Mouse (Mus musculus) gastrocnemius, adult 18-20 months (tissue): Measurements from ENCODE around the gene Rapgef3. TPM values are rescaled to one million over a fixed set of nuclear protein-coding genes. Genes with fewer than 3 reads are reported as not detected.

Experiments used
- DNase-seq: peaks from one replicate; pipeline ENCODE4 v3.0.0; 2021; ENCODE audit warnings: low spot score
- total RNA-seq, 2 experiments: library from RNA; stranded (reverse); gene quantifications; 2 replicates each; pipeline ENCODE4 v1.2.3; 2021

Gene Rapgef3
- total RNA-seq, 2 experiments from 2014 or later, result 6.6 to 9.0 TPM

GRCm38 (mm10) chr15:97723536-97724345, 44.0 kb downstream of the Rapgef3 start:
- no peak for DNase-seq

GRCm38 (mm10) chr15:97721008-97721701, 46.6 kb downstream of the Rapgef3 start:
- DNase-seq, result no peak

- no peak for DNase-seq
Observed at GRCm38 (mm10) chr15:97720026-97720675, 47.6 kb downstream of the Rapgef3 start.

- DNase-seq, result no peak
Observed at GRCm38 (mm10) chr15:97719494-97719893, 48.3 kb downstream of the Rapgef3 start.

GRCm38 (mm10) chr15:97718535-97719155, 49.1 kb downstream of the Rapgef3 start:
- no peak for DNase-seq

DNA sequence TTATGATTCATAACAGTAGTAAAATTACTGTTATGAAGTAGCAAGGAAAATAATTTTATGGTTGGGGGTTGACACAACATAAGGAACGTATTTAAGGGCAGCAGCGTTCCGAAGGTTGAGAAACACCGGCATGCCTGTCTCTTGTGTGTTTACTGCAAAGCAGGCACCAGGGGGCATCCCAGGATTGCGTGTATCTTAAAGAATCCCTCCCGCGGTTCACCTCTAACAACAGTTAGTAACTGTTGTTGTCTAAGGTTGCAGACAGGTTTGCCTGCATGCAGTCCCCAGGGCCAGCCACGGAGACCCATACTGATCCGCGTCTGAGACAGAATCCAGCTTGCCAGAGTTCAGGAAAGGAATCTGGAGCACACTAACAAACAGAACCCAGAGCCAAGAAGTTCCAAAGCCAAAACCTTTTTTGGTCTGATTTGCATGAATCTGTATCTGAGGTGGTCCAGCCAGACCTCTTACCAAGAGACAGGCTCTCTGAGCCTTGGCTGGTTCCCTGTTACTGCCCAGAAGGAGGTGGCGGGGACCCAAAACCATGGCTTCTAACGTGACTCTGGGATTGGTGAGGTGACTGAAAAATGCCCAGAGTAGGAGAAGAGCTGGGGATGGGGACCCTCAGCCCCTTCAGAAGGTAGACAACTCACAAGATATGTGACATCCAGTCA, 49.8 kb downstream of the Rapgef3 start:
- peak; percentile 63 for DNase-seq

GRCm38 (mm10) chr15:97716782-97717181, 51.0 kb downstream of the Rapgef3 start:
- DNase-seq, result no peak

DNA sequence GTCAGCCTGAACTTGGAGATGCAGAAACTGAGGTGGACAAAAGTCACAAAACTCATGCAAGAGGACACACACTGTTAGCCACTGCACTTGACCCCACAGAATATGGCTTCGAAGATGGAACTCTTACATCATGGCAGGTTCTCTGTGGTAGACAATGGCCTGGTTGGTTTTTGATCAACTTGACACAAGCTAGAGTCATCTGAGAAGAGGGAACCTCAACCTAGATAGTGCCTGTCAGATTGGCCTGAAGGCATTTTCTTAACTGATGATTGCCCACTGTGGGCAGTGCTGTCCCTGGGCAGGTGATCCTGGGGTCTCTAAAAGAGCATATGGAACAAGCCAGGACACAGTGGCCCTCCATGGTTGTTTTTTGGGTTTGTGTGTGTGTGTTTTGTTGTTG, 52.0 kb downstream of the Rapgef3 start:
- DNase-seq, result no peak

GRCm38 (mm10) chr15:97715083-97715482, 52.7 kb downstream of the Rapgef3 start:
- DNase-seq, result no peak

DNA sequence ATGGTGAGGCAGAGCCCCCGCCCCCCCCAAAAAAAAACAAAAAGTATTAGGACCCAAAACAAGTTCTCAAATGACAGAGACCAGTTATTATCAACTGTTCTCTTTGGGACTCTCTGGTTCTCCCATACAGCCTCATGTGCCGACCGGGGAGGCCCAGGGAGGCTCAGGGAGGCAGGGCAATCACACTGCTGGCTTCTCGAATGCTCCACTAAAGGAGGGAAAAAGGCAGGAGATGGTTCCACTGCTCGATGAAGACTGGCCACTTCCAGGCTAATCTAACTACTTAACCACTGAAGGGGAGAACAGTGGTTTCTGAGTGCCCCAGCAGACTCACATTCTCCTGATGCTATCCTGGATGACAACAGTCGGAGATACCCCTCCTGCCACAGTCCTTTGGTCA, 55.2 kb downstream of the Rapgef3 start:
- no peak for DNase-seq

DNA sequence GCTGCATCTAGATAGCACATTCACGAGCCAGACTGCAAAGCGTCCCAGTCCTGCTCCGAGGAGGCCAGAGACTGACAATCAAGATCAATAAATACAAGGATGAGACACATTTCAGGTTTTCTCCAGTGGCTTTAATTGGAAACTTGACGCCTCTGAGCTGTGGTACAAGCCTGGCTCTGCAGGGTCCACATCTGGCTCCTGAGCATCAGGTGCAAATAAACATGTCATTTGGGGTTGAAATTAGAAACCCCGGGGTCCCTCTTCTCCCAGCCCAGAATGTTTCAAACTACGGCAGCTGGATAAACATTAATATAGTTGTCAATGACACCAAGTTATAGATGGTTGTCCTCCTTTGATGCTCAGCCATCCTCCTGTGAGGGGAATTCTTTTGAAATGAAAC, 56.9 kb downstream of the Rapgef3 start:
- DNase-seq, result no peak

DNA sequence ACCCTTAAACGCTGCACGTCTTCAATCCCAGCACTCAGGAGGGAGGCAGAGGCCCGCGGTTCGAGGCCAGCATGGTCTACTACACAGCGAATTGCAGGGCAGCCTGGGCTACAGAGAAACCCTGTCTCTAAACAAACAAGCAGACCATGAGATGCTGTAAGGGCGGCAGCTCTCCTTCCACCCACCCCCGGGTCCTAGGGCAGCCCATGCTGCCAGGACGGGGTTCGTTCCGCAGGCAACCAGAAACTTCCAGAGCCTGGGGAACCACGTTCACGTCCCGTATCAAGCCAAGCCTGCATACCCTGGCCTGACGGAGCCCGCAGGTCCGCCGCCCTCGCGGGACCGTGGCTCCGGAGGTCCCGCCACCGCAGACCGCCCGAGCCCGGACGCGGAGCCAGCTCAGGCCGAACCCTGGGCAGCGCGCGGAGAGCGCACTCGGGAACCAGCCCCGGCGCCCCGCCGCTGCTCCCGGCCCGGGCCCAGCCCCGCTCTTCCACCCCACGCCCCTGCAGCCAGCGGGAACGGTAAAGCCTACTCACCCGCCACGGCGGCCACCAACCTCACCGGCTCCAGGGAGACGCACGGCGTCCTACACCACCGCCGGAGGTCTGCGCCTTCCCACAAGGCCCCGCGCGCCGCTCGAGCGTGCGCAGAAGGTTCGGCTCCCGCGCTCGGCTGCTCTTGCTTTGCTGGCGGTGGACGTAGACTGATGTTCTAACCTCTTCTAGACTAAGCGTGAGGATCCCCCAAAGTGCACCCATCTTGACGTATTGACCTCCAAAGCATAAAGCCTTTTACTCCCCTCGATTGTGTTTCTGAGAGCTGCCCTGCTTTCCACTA, 62.3 kb downstream of the Rapgef3 start, which contains the start of gene Rpap3:
Rpap3 (minus strand) TSS at position 615 of the 840 bp plus-strand sequence.
- DNase-seq, result peak; percentile 85

- DNase-seq, result no peak
Observed at GRCm38 (mm10) chr15:97696616-97697015, 71.2 kb downstream of the Rapgef3 start.

Other genes with a start within 250 kb of the Rapgef3 start
- 10 to 100 TPM; 12.0 to 14.0 TPM for gene Rpap3, start 62.1 kb downstream of the Rapgef3 start, total RNA-seq
- under 1 TPM; 0.34 to 0.45 TPM for gene Endou, start 36.6 kb downstream of the Rapgef3 start, total RNA-seq
- gene Slc48a1, start 10.5 kb upstream of the Rapgef3 start, total RNA-seq, result 10 to 100 TPM; 45.0 to 48.7 TPM
- 10 to 100 TPM in 1 of 2 experiments, 1 to 10 TPM in 1; 6.2 to 10.3 TPM for gene Hdac7, start 76.5 kb upstream of the Rapgef3 start, total RNA-seq
- gene Vdr, start 142.7 kb upstream of the Rapgef3 start, total RNA-seq, result under 1 TPM; 0.09 TPM
- gene Tmem106c, start 196.2 kb upstream of the Rapgef3 start, total RNA-seq, result 1 to 10 TPM; 5.8 to 7.4 TPM
- under 1 TPM; 0.19 to 0.37 TPM for gene Col2a1, start 236.7 kb upstream of the Rapgef3 start, total RNA-seq